Mouse (Mus musculus): ENCODE measurements around the gene Pcsk6. TPM values are rescaled to one million over a fixed set of nuclear protein-coding genes. Genes with fewer than 3 reads are reported as not detected.

The Pcsk6 gene
- polyA plus RNA-seq, 1 experiment = 6.5 TPM

DNA sequence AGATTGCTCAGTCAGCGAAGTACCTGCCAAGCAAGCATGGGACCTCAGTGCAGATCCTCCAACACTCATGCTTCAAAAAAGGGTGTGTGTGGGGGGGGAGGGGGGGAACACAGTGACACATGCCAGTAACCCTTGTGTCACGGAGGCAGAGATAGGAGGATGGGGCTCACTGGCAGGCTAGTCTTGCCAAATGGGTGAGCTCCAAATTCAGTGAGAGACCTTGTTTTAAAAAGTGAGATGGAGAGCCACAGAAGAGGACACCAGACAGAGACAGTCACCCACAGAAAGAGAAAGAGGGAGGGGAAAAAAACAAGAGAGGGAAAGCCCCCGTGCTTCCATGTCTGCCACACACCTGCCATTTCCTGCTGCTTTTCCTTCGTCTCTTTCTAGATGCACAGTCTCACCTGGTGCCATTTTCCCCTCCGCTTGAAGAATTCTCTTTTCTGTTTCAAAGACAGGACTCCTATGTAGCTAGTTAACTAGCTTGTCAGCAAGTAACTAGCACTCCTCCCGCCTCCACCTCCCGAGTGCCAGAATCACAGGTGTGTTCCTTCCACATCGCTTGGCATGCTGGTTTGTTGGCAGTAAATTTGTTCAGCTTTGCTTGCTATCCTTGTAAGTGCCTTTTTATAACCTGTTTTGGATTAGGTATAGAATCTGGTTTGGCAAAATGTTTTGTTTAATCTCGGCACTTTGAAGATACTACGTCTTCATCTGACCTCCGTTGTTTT is 146.8 kb downstream of the Pcsk6 start:
- TF ChIP-seq CTCF (IDR thresholded peaks at IDR 0.05; ENCODE audit: borderline replicate concordance, extremely low read depth, insufficient read depth, insufficient read length) = no peak
- TF ChIP-seq POLR2A (IDR thresholded peaks at IDR 0.05; ENCODE audit: borderline replicate concordance, extremely low read depth, insufficient read depth, insufficient read length, poor library complexity, severe bottlenecking) = no peak
- DNase-seq (ENCODE audit: low read depth) = peak; percentile 30

DNA sequence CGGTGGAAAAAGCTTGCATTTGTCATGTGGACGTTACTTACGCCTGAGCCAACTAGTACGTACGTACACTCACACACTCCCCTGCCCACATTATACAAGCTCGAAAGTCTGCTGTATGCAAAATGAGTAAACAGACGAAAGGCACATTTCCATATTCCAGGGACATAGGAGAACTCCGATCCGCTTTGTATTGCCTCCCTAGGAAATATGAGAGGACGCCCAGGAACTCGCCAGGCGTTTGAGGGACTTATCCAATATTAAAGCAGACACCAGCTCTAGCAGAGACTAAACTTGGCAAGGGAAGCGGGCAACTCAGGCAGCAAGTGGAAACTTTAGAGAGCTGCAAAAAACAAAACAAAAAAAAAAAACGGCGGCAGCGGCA is 147.3 kb downstream of the Pcsk6 start:
- TF ChIP-seq CTCF (IDR thresholded peaks at IDR 0.05; ENCODE audit: borderline replicate concordance, extremely low read depth, insufficient read depth, insufficient read length) = no peak
- TF ChIP-seq POLR2A (IDR thresholded peaks at IDR 0.05; ENCODE audit: borderline replicate concordance, extremely low read depth, insufficient read depth, insufficient read length, poor library complexity, severe bottlenecking) = no peak
- peak; percentile 33 for DNase-seq (ENCODE audit: low read depth)

DNA sequence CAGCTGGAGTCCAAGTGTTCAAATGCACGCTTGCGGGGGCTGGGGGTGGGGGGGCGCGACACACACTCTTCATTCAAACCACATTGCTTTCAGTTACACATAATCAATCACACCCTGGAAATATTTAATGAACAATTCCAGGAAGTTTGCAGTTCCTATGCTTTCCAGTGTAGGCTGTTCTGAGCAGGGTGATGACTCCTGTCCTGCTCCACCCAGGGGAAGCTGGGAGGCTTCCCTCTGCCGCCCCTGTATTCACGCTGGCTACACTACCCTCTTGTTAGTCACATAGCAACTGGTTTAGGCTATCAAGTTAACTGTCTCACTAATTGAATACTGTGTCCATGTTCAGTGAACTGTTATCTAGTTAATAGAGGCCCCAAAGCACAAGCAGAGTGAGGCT is 149.0 kb downstream of the Pcsk6 start:
- DNase-seq (ENCODE audit: low read depth) = no peak

DNA sequence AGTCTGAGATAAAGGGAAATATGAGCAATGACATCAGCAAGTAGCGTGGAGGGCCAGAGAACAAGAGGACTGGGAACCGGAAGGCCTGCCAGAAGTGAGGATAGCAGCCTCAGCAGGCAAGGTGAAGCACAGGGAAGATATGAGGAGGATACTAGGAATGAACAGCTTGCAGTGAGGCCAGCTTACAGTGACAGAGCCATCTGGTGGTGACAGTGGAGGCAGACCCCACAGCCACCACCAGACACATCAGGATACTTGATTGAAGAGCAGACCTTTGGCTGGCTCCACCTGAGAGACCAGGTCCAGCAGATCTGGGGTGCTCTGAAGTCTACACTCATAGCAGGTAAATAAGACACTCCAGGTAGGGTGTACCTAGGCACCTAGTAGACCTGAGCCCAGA is 166.2 kb downstream of the Pcsk6 start:
- DNase-seq (ENCODE audit: low read depth) = peak; percentile 52

More for the DNA sequence above, 149.0 kb downstream of the Pcsk6 start:
- TF ChIP-seq POLR2A (IDR thresholded peaks at IDR 0.05; ENCODE audit: borderline replicate concordance, extremely low read depth, insufficient read depth, insufficient read length, poor library complexity, severe bottlenecking) (no peak), CTCF (IDR thresholded peaks at IDR 0.05; ENCODE audit: borderline replicate concordance, extremely low read depth, insufficient read depth, insufficient read length) (no peak)

DNA sequence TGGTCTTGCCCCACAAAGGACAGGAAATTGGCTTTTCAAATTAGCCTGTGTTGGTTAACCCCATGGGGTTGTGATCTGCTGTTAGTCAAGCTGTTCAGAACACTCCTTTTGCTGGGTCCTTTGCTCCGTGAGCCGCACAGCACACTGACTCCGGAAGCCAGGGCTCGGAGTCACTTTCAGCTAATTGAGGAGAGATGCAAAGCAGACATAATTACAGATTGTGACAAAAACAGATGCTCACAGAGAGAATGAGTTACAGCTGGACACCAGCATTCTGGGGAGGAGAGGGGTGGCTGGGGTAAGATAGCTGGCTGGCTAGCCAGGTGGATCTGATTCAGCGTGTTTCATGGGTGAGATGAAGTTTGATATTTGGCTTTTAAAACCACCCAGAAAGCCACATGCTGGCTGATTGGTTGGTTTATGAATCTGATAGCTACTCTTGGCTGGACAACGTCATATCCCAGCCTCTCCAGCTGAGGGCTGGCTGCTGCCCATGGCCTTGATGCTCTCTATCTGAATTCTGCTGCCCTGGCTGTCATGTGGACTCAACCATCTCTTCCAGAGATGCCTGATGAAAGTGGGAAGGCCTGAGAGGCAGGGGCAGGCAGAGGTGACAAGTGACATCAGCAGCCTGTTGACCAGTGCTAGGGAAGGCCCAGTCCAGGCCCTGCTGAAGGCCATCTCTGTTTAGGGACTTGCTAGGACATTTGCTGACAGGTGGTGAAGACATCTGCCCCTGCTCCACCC is 167.4 kb downstream of the Pcsk6 start:
- TF ChIP-seq CTCF (IDR thresholded peaks at IDR 0.05; ENCODE audit: borderline replicate concordance, extremely low read depth, insufficient read depth, insufficient read length) (no peak), POLR2A (IDR thresholded peaks at IDR 0.05; ENCODE audit: borderline replicate concordance, extremely low read depth, insufficient read depth, insufficient read length, poor library complexity, severe bottlenecking) (no peak)
- no peak for DNase-seq (ENCODE audit: low read depth)

More for the DNA sequence above, 166.2 kb downstream of the Pcsk6 start:
- peak; percentile 59; the same call in 1 of the 2 replicates for TF ChIP-seq CTCF (IDR thresholded peaks at IDR 0.05; ENCODE audit: borderline replicate concordance, extremely low read depth, insufficient read depth, insufficient read length)
- no peak for TF ChIP-seq POLR2A (IDR thresholded peaks at IDR 0.05; ENCODE audit: borderline replicate concordance, extremely low read depth, insufficient read depth, insufficient read length, poor library complexity, severe bottlenecking)

DNA sequence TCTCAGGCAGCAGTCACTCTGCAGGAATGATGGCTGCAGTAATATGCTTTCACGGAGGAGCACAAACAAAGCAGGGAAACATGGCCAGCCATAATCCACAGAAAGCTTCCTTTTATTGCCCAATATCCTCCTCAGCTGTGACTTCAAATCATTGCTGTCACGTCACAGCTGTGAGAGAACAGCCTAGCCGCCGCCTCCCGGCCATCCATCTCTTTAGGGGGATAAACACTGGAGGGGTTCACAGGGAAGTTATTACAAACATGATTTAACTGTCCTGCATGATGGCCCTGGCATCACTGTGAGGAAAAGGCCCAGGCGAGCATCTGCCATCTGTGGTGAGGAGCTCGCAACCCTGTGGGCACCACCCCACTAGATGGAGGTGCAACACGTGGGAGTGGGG is 175.3 kb downstream of the Pcsk6 start:
- no peak for TF ChIP-seq CTCF (IDR thresholded peaks at IDR 0.05; ENCODE audit: borderline replicate concordance, extremely low read depth, insufficient read depth, insufficient read length)
- TF ChIP-seq POLR2A (IDR thresholded peaks at IDR 0.05; ENCODE audit: borderline replicate concordance, extremely low read depth, insufficient read depth, insufficient read length, poor library complexity, severe bottlenecking) = no peak
- no peak for DNase-seq (ENCODE audit: low read depth)

DNA sequence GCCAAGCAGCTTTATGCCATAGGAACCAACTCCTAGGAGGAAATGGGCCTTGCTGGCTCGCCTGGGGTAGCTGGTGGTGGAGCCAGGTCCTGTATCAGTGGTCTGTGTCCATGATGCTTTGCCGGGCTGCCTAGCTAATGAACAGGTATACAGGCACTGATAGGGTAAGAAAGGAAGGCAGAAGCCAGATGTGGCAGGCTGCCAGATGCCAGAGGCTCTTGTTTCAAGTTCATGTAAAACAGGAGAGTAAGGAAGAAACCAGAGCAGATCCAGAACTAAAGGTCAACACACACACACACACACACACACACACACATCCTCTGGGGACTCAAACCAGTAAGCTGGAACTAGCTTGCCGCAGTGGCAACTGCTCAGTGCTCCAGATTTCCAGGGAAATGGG is 176.7 kb downstream of the Pcsk6 start:
- TF ChIP-seq CTCF (IDR thresholded peaks at IDR 0.05; ENCODE audit: borderline replicate concordance, extremely low read depth, insufficient read depth, insufficient read length) = no peak
- TF ChIP-seq POLR2A (IDR thresholded peaks at IDR 0.05; ENCODE audit: borderline replicate concordance, extremely low read depth, insufficient read depth, insufficient read length, poor library complexity, severe bottlenecking) = no peak
- peak; percentile 6 for DNase-seq (ENCODE audit: low read depth)

DNA sequence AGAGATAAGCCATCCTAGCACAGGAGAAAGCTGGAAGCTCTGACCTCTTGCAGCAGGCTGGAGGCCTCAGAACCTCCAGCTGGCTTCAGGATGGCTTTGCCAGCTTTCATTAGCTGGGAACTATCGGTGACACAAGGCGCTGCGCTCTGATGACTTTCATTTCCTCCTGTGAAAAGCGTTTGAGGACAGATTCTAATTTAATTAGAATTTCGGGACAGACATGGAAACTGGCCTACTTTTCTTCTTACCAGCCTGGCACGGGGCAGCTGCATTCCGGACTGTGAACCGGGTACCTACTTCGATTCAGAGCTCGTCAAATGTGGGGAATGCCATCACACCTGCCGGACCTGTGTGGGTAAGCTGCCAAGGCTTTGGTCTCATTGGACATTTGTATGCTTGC is 177.2 kb downstream of the Pcsk6 start:
- TF ChIP-seq CTCF (IDR thresholded peaks at IDR 0.05; ENCODE audit: borderline replicate concordance, extremely low read depth, insufficient read depth, insufficient read length) (no peak), POLR2A (IDR thresholded peaks at IDR 0.05; ENCODE audit: borderline replicate concordance, extremely low read depth, insufficient read depth, insufficient read length, poor library complexity, severe bottlenecking) (no peak)
- DNase-seq (ENCODE audit: low read depth) = peak; percentile 17

DNA sequence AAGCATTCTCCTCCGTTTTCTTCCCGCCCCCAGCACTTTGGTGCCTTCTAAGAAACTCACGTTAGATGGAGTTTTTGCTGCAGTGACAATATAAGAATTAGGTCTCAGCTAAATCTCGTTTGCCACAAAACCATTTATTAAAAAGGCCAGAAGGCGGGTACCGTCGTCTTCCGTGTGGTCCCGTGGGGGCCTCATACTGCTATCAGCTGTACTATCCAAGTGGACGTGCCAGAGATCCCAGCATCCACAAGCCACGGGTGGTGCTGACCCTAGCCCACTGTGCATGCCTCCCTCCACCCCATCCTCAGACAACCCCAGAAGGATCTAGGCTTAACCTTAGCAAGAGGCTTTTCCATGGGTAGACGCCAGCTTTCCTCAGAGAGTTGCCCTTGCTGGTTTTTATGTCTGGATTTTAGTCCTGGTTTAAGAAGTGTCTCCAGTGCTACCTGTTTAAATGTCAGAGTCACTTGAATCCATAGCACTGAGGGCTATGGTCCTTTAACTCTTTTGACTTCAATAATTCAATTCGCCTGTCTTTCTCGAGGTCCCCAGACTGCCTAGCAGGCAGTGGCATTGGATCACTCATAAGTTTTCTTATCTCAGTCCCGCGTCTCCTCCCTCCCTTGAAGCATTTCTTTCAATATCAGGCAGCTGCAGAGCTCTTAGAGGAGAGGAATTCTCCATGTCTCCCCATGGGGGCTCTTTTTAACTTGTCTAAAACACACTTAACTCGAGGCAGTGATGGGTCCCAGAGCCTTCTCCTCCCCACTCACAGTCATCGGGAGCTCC is 178.7 kb downstream of the Pcsk6 start:
- no peak for TF ChIP-seq POLR2A (IDR thresholded peaks at IDR 0.05; ENCODE audit: borderline replicate concordance, extremely low read depth, insufficient read depth, insufficient read length, poor library complexity, severe bottlenecking)
- TF ChIP-seq CTCF (IDR thresholded peaks at IDR 0.05; ENCODE audit: borderline replicate concordance, extremely low read depth, insufficient read depth, insufficient read length) = no peak
- DNase-seq (ENCODE audit: low read depth) = no peak

DNA sequence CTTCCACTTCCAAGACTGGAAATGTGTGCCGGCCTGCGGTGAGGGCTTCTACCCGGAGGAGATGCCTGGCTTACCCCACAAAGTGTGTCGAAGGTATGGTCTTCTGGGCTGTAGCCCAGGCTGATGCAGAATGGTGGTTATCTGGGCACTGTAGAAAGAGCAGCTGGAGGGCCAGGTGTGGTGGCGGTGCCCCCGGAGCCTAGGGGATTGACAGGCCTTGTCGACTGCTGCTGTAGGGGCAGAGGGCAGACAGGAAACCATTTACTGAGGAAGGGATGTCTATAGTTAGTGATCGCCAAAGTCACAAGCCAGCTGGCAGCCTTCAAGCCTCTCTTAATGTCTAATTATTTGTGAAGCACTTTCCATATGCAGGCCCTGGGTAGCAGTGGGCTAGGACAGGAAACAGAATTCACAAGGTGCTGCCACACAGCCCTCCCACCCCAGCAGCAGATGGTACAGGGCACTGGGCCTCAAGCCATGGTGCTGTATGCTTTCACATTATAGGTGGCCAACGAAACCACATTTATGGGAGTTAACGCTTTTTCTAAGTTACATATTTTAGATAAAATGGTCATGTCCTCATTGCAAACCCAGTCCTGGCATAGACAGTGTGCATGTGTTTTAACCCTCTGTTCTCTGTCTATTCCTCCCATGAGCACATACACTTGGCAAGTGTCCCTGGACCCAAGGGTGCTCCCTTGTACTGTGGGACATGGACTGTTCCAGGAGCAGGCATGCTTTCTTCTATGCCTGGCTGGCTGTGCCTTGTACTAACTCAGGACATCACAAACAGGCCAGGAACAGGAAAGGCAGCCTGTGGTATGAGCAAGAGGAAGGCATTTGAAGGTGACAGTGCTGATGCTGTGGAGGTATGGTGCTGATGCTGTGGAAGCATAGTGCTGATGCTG is 182.3 kb downstream of the Pcsk6 start, which contains the start of gene Gm45213:
Gene Gm45213 (plus strand): TSS at position 51 of the 908 bp plus-strand sequence.
- TF ChIP-seq POLR2A (IDR thresholded peaks at IDR 0.05; ENCODE audit: borderline replicate concordance, extremely low read depth, insufficient read depth, insufficient read length, poor library complexity, severe bottlenecking) (no peak), CTCF (IDR thresholded peaks at IDR 0.05; ENCODE audit: borderline replicate concordance, extremely low read depth, insufficient read depth, insufficient read length) (no peak)
- DNase-seq (ENCODE audit: low read depth) = peak; percentile 62

Data from brain, embryonic 14.5 days (tissue).